Mouse (Mus musculus): ENCODE measurements around the gene Gm17654. TPM values are rescaled to one million over a fixed set of nuclear protein-coding genes. Genes with fewer than 3 reads are reported as not detected.
"Not testable (repeated sequence)": the region's sequence is repeated elsewhere in the genome, so short reads cannot be mapped to it uniquely, and the experiment has no call there.

Gene Gm17654
- total and polyA plus RNA-seq, 3 experiments: not detected

DNA sequence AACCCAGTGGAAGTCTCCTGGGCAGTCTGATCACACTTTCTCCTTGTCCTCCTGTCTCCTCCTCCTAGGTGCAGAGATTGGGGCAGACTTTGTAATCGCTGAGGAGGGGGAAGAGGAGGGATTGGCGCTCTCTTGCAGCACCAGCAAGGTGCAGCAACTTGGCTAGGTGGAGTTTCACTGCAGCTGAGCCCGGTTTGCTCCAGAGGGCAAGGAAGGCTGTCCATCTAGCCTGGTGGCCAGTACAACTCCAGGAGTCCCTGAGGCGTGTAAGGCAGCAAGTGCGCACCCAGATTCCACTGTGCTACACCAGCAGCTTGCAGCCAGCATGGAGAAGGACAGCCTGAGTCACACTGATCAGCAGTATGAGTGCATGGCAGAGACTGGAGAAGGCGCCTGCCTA is 46.6 kb downstream of the Gm17654 start:
- not testable (repeated sequence) for H3K9me3 ChIP-seq (replicated peaks; ENCODE audit: insufficient read depth, low read length); H3K9ac ChIP-seq (ENCODE audit: control insufficient read depth, low read depth, low read length, poor library complexity, severe bottlenecking); H3K79me2 ChIP-seq (ENCODE audit: control insufficient read depth, insufficient read depth, low read length, poor library complexity); H3K27ac ChIP-seq (ENCODE audit: control insufficient read depth, low read depth, low read length); H3K4me3 ChIP-seq (ENCODE audit: control insufficient read depth in 1 of 2, insufficient read depth in 1 of 2, low read depth in 2 of 2, low read length in 2 of 2); H3K4me1 ChIP-seq (ENCODE audit: control insufficient read depth in 1 of 2, insufficient read depth in 2 of 2, low read length in 2 of 2); H3K27me3 ChIP-seq (ENCODE audit: control insufficient read depth in 1 of 2, insufficient read depth in 2 of 2, low read length in 2 of 2); DNase-seq (ENCODE audit: low read depth, low spot score); H3K36me3 ChIP-seq (ENCODE audit: control insufficient read depth in 1 of 2, insufficient read depth in 2 of 2, low read length in 2 of 2)

DNA sequence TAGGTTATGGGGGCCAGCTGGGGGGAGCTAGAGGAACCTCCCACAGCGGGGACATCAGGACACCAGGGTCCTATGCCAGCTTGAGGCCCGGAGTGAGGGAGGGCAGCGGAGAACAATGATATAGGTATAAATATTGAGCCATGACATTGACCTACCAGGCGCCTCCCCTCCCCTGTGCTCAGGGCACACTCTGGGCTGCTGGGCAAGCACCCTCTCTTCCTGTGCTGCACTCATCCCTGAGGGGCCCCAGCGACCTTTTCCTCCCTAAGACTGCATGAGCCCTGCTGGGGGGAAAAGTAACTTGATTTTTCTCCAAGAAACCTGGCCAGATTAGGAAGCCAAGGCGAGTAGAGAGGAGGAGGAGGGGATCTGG is 46.9 kb downstream of the Gm17654 start:
- H3K27me3 ChIP-seq (ENCODE audit: control insufficient read depth in 1 of 2, insufficient read depth in 2 of 2, low read length in 2 of 2); H3K4me1 ChIP-seq (ENCODE audit: control insufficient read depth in 1 of 2, insufficient read depth in 2 of 2, low read length in 2 of 2); DNase-seq (ENCODE audit: low read depth, low spot score); H3K9me3 ChIP-seq (replicated peaks; ENCODE audit: insufficient read depth, low read length); H3K79me2 ChIP-seq (ENCODE audit: control insufficient read depth, insufficient read depth, low read length, poor library complexity); H3K36me3 ChIP-seq (ENCODE audit: control insufficient read depth in 1 of 2, insufficient read depth in 2 of 2, low read length in 2 of 2); H3K4me3 ChIP-seq (ENCODE audit: control insufficient read depth in 1 of 2, insufficient read depth in 1 of 2, low read depth in 2 of 2, low read length in 2 of 2); H3K27ac ChIP-seq (ENCODE audit: control insufficient read depth, low read depth, low read length); H3K9ac ChIP-seq (ENCODE audit: control insufficient read depth, low read depth, low read length, poor library complexity, severe bottlenecking): not testable (repeated sequence)

GRCm38 (mm10) chr14:43531052-43532010 is 47.6 kb downstream of the Gm17654 start:
- H3K4me1 ChIP-seq (ENCODE audit: control insufficient read depth in 1 of 2, insufficient read depth in 2 of 2, low read length in 2 of 2); H3K9ac ChIP-seq (ENCODE audit: control insufficient read depth, low read depth, low read length, poor library complexity, severe bottlenecking); H3K27me3 ChIP-seq (ENCODE audit: control insufficient read depth in 1 of 2, insufficient read depth in 2 of 2, low read length in 2 of 2); H3K4me3 ChIP-seq (ENCODE audit: control insufficient read depth in 1 of 2, insufficient read depth in 1 of 2, low read depth in 2 of 2, low read length in 2 of 2); DNase-seq (ENCODE audit: low read depth, low spot score); H3K27ac ChIP-seq (ENCODE audit: control insufficient read depth, low read depth, low read length); H3K79me2 ChIP-seq (ENCODE audit: control insufficient read depth, insufficient read depth, low read length, poor library complexity); H3K9me3 ChIP-seq (replicated peaks; ENCODE audit: insufficient read depth, low read length); H3K36me3 ChIP-seq (ENCODE audit: control insufficient read depth in 1 of 2, insufficient read depth in 2 of 2, low read length in 2 of 2): not testable (repeated sequence)

Other genes with a start within 250 kb of the Gm17654 start
- not detected in 2 replicates for gene 1700001F09Rik, start 231.3 kb downstream of the Gm17654 start, total RNA-seq (2012; rRNA removed)
- not detected for gene 1700001F09Rik, start 231.3 kb downstream of the Gm17654 start, polyA plus RNA-seq (2012; ENCODE audit: insufficient read depth in 1 of 2, insufficient read length in 2 of 2, low read depth in 1 of 2, low replicate concordance in 2 of 2, missing spikeins in 1 of 2)
- gene Gm8138, start 162.8 kb downstream of the Gm17654 start, total RNA-seq (2012; rRNA removed): not detected in 2 replicates
- not detected for gene Gm8138, start 162.8 kb downstream of the Gm17654 start, polyA plus RNA-seq (2012; ENCODE audit: insufficient read depth in 1 of 2, insufficient read length in 2 of 2, low read depth in 1 of 2, low replicate concordance in 2 of 2, missing spikeins in 1 of 2)
- not detected in 2 replicates for gene Gm5799, start 35.6 kb downstream of the Gm17654 start, total RNA-seq (2012; rRNA removed)
- gene Gm5799, start 35.6 kb downstream of the Gm17654 start, polyA plus RNA-seq (2012; ENCODE audit: insufficient read depth in 1 of 2, insufficient read length in 2 of 2, low read depth in 1 of 2, low replicate concordance in 2 of 2, missing spikeins in 1 of 2): not detected
- not detected in 2 replicates for gene Gm10375, start 28.9 kb upstream of the Gm17654 start, total RNA-seq (2012; rRNA removed)
- gene Gm10375, start 28.9 kb upstream of the Gm17654 start, polyA plus RNA-seq (2012; ENCODE audit: insufficient read depth in 1 of 2, insufficient read length in 2 of 2, low read depth in 1 of 2, low replicate concordance in 2 of 2, missing spikeins in 1 of 2): not detected
- gene Gm8165, start 98.1 kb upstream of the Gm17654 start, total RNA-seq (2012; rRNA removed): not detected in 2 replicates
- not detected for gene Gm8165, start 98.1 kb upstream of the Gm17654 start, polyA plus RNA-seq (2012; ENCODE audit: insufficient read depth in 1 of 2, insufficient read length in 2 of 2, low read depth in 1 of 2, low replicate concordance in 2 of 2, missing spikeins in 1 of 2)
- gene Gm7324, start 118.7 kb upstream of the Gm17654 start, total RNA-seq (2012; rRNA removed): 6.6 and 9.2 TPM in 2 replicates
- 1 to 10 TPM in 1 of 2 experiments, not detected in 1; 3.1 TPM for gene Gm7324, start 118.7 kb upstream of the Gm17654 start, polyA plus RNA-seq (2012; ENCODE audit: insufficient read depth in 1 of 2, insufficient read length in 2 of 2, low read depth in 1 of 2, low replicate concordance in 2 of 2, missing spikeins in 1 of 2)
- not detected in 2 replicates for gene Gm16506, start 148.3 kb upstream of the Gm17654 start, total RNA-seq (2012; rRNA removed)
- gene Gm16506, start 148.3 kb upstream of the Gm17654 start, polyA plus RNA-seq (2012; ENCODE audit: insufficient read depth in 1 of 2, insufficient read length in 2 of 2, low read depth in 1 of 2, low replicate concordance in 2 of 2, missing spikeins in 1 of 2): not detected
- gene Gm6526, start 168.7 kb upstream of the Gm17654 start, total RNA-seq (2012; rRNA removed): 1.2 TPM in 2 replicates
- under 1 TPM in 1 of 2 experiments, not detected in 1; 0.36 TPM for gene Gm6526, start 168.7 kb upstream of the Gm17654 start, polyA plus RNA-seq (2012; ENCODE audit: insufficient read depth in 1 of 2, insufficient read length in 2 of 2, low read depth in 1 of 2, low replicate concordance in 2 of 2, missing spikeins in 1 of 2)
- not detected in 2 replicates for gene Gm8180, start 205.6 kb upstream of the Gm17654 start, total RNA-seq (2012; rRNA removed)
- not detected for gene Gm8180, start 205.6 kb upstream of the Gm17654 start, polyA plus RNA-seq (2012; ENCODE audit: insufficient read depth in 1 of 2, insufficient read length in 2 of 2, low read depth in 1 of 2, low replicate concordance in 2 of 2, missing spikeins in 1 of 2)

Data from MEL (cell line).